Mouse (Mus musculus) lung, embryonic 14.5 days (tissue): ENCODE measurements around the gene 1110051M20Rik. TPM values are rescaled to one million over a fixed set of nuclear protein-coding genes. Genes with fewer than 3 reads are reported as not detected.

ENCODE experiments used
- ATAC-seq: fragments of 200-750 bp; cut with Nextera tagmentation; 2 replicates; pipeline ENCODE4 v1.8.0; 2017; ENCODE audit warnings: mild to moderate bottlenecking, moderate TSS enrichment, moderate library complexity; ENCODE audit not compliant: insufficient read depth
- DNase-seq: peaks from one replicate; pipeline ENCODE4 v3.0.0-alpha.2; 2015
- H3K27ac ChIP-seq: fragments of 300-500 bp; sonication (generic); 2 replicates; pipeline ENCODE4 v1.5.1; 2014; ENCODE audit warnings: low read depth, mild to moderate bottlenecking, moderate library complexity
- H3K27me3 ChIP-seq: fragments of 300-500 bp; sonication (generic); 2 replicates; pipeline ENCODE4 v1.6.1; 2014; ENCODE audit warnings: low read length, control low read depth; ENCODE audit not compliant: insufficient read depth
- H3K36me3 ChIP-seq: fragments of 300-500 bp; sonication (generic); 2 replicates; pipeline ENCODE4 v1.6.1; 2014; ENCODE audit warnings: control low read depth; ENCODE audit not compliant: insufficient read depth
- H3K4me1 ChIP-seq: fragments of 300-500 bp; sonication (generic); 2 replicates; pipeline ENCODE4 v1.6.1; 2014; ENCODE audit warnings: antibody characterized with exemption, control low read depth; ENCODE audit not compliant: insufficient read depth
- H3K4me2 ChIP-seq: fragments of 300-500 bp; sonication (generic); 2 replicates; pipeline ENCODE4 v1.6.1; 2014; ENCODE audit warnings: mild to moderate bottlenecking
- H3K4me3 ChIP-seq: fragments of 300-500 bp; sonication (generic); 2 replicates; pipeline ENCODE4 v1.5.1; 2014; ENCODE audit warnings: low read depth, low read length
- H3K9ac ChIP-seq: fragments of 300-500 bp; sonication (generic); 2 replicates; pipeline ENCODE4 v1.6.1; 2014
- H3K9me3 ChIP-seq: fragments of 300-500 bp; sonication (generic); 2 replicates; pipeline ENCODE4 v1.6.1; 2016; ENCODE audit warnings: low read depth, low read length, control low read depth
- CTCF ChIP-seq: IDR thresholded peaks from 2 replicates; pipeline ENCODE4 v1.5.1; 2016; ENCODE audit warnings: antibody characterized with exemption, low read depth
- WGBS: fragments of 180-500 bp; shearing (Covaris S2); extraction: QIAGEN DNeasy Blood & Tissue Kit; methylation state at CpG from one replicate; pipeline ENCODE4 v1.1.7; 2014; 5-methylcytosine and 5-hydroxymethylcytosine counted together
- polyA plus RNA-seq: library from polyadenylated mRNA; unstranded; fragments of >200 nt; fragmentation: Nextera tagmentation; extraction: Ambion mirVana; gene quantifications from 2 replicates; pipeline ENCODE4 v1.2.1, GENCODE M21; 2014

Gene 1110051M20Rik
- polyA plus RNA-seq, 1 experiment from 2014 or later, result 73.4 TPM

- Histone ChIP-seq H3K9ac (peak within 1 kb of the TSS; percentile 55), H3K4me1 (peaks cover 6% of the 10 kb centered on the region; the same call in 1 of the 2 replicates), H3K4me3 (peak within 1 kb of the TSS; percentile 72), H3K36me3 (peaks cover 8% of the 10 kb centered on the region), H3K27me3 (peaks cover 23% of the 10 kb centered on the region), H3K9me3 (no peaks in the 10 kb centered on the region), H3K4me2 (peak within 1 kb of the TSS; percentile 90), H3K27ac (peak within 1 kb of the TSS; percentile 86)
- no peak for TF ChIP-seq CTCF
- DNase-seq (peak; percentile 64), ATAC-seq (peak; percentile 25; the same call in 1 of the 2 replicates)
- under 1% methylated on average over 27 of the region's 27 CpGs for whole genome bisulfite sequencing
Observed at GRCm38 (mm10) chr2:91255661-91256150, 188.8 kb downstream of the 1110051M20Rik start, which contains the start of gene Pacsin3. Pacsin3 (plus strand) TSS chr2:91255954.

DNA sequence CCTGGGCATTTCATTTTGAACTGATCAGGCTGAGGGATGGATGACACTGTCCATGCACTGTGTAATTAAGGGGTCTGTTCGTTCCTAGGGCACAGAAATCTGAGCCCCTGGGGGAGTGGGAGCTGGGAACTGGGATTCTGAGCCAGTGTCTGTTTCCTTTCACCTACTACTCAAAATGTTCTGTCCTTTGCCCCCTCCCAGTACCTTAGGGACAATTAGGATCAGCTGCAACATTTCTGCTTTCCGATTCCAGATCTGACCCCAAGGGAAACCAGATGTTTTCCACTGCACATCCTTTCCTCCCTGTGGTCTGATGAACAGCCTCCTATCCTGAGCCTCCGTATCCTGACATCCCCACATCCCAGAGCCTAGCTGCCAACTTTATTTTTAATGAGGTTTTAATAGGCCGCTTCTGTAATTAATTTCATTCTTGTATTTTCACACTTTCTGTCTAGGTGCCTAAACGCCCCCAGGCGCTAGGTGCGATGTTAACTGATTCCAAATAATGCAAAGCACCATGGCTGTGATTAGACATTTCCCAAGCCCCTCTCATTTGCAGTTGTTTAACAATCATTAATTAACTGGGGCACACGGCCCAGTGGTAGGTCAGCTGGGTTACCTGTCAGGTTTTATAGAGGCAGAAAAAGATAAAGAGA, 189.7 kb downstream of the 1110051M20Rik start:
- H3K4me3 ChIP-seq, result no peak overlapping the region
- TF ChIP-seq CTCF, result no peak
- DNase-seq (no peak), ATAC-seq (no peak)
- H3K27ac ChIP-seq, result no peak overlapping the region
- no peaks in the 10 kb centered on the region for H3K36me3 ChIP-seq
- H3K4me2 ChIP-seq, result peak overlapping the region; percentile 90; the same call in 1 of the 2 replicates
- peaks cover 6% of the 10 kb centered on the region; the same call in 1 of the 2 replicates for H3K4me1 ChIP-seq
- H3K27me3 ChIP-seq, result peaks cover 23% of the 10 kb centered on the region
- no peaks in the 10 kb centered on the region for H3K9me3 ChIP-seq
- WGBS, result 31% methylated on average over 8 of the region's 8 CpGs
- H3K9ac ChIP-seq, result 0 out of 2 replicates have a peak overlapping the region, but pooled peaks have one; percentile 55

- no peaks in the 10 kb centered on the region for H3K36me3 ChIP-seq
- WGBS, result 34% methylated on average over 4 of the region's 4 CpGs
- H3K27ac ChIP-seq, result no peak overlapping the region
- H3K9me3 ChIP-seq, result no peaks in the 10 kb centered on the region
- H3K4me1 ChIP-seq, result no peaks in the 10 kb centered on the region
- TF ChIP-seq CTCF, result no peak
- H3K27me3 ChIP-seq, result peaks cover 23% of the 10 kb centered on the region
- no peak overlapping the region for H3K4me3 ChIP-seq
- no peak for DNase-seq
- ATAC-seq, result no peak
- H3K9ac ChIP-seq, result no peak overlapping the region
- H3K4me2 ChIP-seq, result no peak overlapping the region
Observed at GRCm38 (mm10) chr2:91252512-91252911, 192.0 kb downstream of the 1110051M20Rik start.

DNA sequence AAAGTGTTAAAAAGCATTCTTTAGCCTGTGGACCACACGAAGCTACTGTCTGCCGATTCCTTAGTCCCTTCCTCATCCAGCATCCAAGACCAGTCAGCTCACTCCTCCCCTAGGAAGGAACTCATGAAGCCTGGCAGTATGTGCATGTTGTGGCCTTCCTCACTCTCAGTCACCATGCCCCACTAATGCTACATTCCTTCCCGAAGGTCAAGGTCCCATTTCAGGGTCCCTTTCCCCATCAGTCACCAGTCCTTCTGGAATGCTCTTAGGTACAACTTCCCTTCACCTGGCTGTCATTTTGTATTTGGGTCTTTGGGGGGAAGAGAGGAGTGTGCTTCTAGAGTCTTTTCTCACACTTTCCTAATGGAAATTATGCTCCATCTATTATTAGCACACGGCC, 192.5 kb downstream of the 1110051M20Rik start:
- Histone ChIP-seq H3K9me3 (no peaks in the 10 kb centered on the region), H3K36me3 (no peaks in the 10 kb centered on the region), H3K27ac (no peak overlapping the region), H3K9ac (no peak overlapping the region), H3K4me1 (no peaks in the 10 kb centered on the region), H3K4me3 (no peak overlapping the region), H3K4me2 (no peak overlapping the region), H3K27me3 (peaks cover 23% of the 10 kb centered on the region)
- ATAC-seq (no peak), DNase-seq (no peak)
- 58% methylated on average over 4 of the region's 4 CpGs for WGBS
- TF ChIP-seq CTCF, result no peak

DNA sequence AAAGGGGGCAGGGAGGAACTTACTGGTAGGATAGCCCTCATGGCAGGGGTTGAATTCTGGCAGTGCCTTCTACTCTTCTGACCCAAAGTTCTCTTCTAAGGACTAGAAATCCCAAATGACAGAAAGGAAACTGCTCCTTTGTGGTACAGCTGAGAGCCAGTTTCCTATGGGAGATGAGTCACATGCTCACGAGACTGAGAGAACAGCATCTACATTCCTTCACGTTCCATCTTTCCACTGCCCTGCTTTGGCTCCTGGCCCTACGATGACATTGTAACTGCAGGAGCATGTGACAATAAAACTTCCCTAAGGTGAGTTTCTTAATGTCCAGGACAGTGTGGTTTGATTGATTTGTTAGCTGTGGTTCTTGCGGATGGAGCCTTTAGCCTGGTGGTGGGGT, 196.1 kb downstream of the 1110051M20Rik start:
- no peaks in the 10 kb centered on the region for H3K9me3 ChIP-seq
- no peaks in the 10 kb centered on the region for H3K4me1 ChIP-seq
- WGBS, result 79% methylated on average over 4 of the region's 4 CpGs
- ATAC-seq, result no peak
- no peaks in the 10 kb centered on the region for H3K36me3 ChIP-seq
- no peak overlapping the region for H3K4me3 ChIP-seq
- no peak for TF ChIP-seq CTCF
- DNase-seq, result no peak
- H3K4me2 ChIP-seq, result no peak overlapping the region
- H3K27ac ChIP-seq, result no peak overlapping the region
- no peaks in the 10 kb centered on the region; the same call in 1 of the 2 replicates for H3K27me3 ChIP-seq
- no peak overlapping the region for H3K9ac ChIP-seq

DNA sequence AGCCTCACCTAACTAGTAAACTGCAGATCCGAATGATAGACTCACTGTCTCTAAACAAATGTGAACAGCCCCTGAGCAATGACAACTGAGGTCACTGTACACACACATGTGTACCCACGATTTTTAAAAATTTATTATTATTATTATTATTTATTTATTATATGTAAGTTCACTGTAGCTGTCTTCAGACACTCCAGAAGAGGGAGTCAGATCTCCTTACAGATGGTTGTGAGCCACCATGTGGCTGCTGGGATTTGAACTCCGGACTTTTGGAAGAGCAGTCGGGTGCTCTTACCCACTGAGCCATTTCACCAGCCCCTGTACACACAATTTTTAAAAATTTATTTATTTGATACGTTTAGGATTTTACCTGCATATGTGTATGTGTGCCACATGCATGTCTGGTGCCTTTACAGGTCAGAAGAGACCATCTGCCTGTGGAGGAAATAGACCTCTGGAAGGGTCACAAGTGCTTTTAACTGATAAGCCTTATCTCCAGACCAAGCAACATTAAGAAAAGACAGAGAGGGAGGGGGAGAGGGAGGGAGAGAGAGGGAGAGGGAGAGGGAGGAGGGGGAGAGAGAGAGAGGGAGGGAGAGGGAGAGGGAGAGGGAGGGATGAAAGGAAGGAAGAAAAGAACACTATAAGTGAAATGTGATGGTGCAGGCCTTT, 199.8 kb downstream of the 1110051M20Rik start:
- H3K4me2 ChIP-seq, result no peak overlapping the region
- no peak overlapping the region for H3K27ac ChIP-seq
- no peak overlapping the region for H3K9ac ChIP-seq
- H3K4me1 ChIP-seq, result no peaks in the 10 kb centered on the region
- H3K27me3 ChIP-seq, result no peaks in the 10 kb centered on the region
- H3K4me3 ChIP-seq, result no peak overlapping the region
- no peaks in the 10 kb centered on the region for H3K9me3 ChIP-seq
- no peaks in the 10 kb centered on the region for H3K36me3 ChIP-seq
- WGBS, result 65% methylated on average over 5 of the region's 5 CpGs
- no peak for ATAC-seq
- TF ChIP-seq CTCF, result no peak
- no peak for DNase-seq

GRCm38 (mm10) chr2:91243416-91243815, 201.1 kb downstream of the 1110051M20Rik start:
- H3K27ac ChIP-seq, result no peak overlapping the region
- peak; percentile 10 for DNase-seq
- no peak overlapping the region for H3K4me2 ChIP-seq
- WGBS, result 60% methylated on average over 3 of the region's 3 CpGs
- H3K4me1 ChIP-seq, result no peaks in the 10 kb centered on the region
- H3K36me3 ChIP-seq, result no peaks in the 10 kb centered on the region
- no peak overlapping the region for H3K4me3 ChIP-seq
- H3K27me3 ChIP-seq, result no peaks in the 10 kb centered on the region
- H3K9me3 ChIP-seq, result no peaks in the 10 kb centered on the region
- ATAC-seq, result no peak
- no peak overlapping the region for H3K9ac ChIP-seq
- no peak for TF ChIP-seq CTCF
